Mouse (Mus musculus) olfactory bulb, adult 2 months (tissue): Measurements from ENCODE around the gene Rasip1.

Experiments used
- CTCF ChIP-seq: fragments of 200-500 bp; IDR thresholded peaks from 2 replicates; pipeline ENCODE4 v1.5.1; 2012; ENCODE audit warnings: low read depth, mild to moderate bottlenecking, low read length, moderate library complexity; ENCODE audit not compliant: insufficient read depth
- POLR2A ChIP-seq: fragments of 200-500 bp; IDR thresholded peaks from 2 replicates; pipeline ENCODE4 v1.6.1; 2012; ENCODE audit warnings: mild to moderate bottlenecking, low read depth, low read length, moderate library complexity; ENCODE audit not compliant: insufficient read depth

DNA sequence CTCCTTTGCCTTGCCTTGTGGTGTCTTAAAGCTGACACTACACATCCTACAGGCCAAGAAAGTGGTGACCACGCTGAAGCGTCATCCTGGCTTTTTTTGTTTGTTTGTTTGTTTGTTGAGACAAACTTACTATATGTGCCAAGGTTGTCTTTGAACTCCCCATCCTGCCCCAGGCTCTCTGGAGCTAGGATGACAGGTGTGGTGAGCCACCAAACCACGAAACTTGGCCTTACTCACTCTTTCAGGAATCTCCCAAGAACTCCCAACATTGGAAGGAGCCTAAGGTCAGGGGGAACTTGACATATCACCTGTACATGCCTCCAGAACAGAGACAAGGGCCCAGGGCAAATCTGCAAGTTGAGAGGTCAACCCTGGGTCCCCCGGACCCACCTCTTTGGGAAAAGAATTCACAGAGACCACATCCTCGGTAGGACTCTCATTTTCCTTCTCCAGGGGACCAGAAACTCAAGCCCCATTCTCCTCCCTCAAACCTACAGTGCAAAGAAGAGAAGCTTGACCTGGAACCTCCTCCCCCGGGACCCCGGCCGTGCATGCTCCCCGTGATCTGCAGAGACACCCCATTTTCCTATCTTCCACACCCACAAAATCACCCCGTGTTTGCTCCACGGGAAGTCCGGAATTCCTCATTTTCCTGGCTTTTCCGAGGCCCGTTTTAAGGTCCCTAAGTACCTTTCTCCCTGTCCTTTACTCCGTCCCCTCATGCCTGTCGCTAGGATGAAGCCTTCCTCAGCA, 15.4 kb downstream of the Rasip1 start:
- TF ChIP-seq CTCF (no peak), POLR2A (no peak)
